Mouse (Mus musculus) lung, postnatal 0 days (tissue): ENCODE results near the gene Nr2f2.

Experiments
- CTCF ChIP-seq: IDR thresholded peaks from 2 replicates; pipeline ENCODE4 v1.5.1; 2016; ENCODE audit warnings: antibody characterized with exemption, mild to moderate bottlenecking
- EP300 ChIP-seq: IDR thresholded peaks from 2 replicates; pipeline ENCODE4 v1.6.1; 2016; ENCODE audit warnings: antibody characterized with exemption, mild to moderate bottlenecking, control low read depth

- TF ChIP-seq CTCF (no peak), EP300 (no peak)
Observed at GRCm38 (mm10) chr7:70330207-70330562, 36.4 kb downstream of the Nr2f2 start.
